Mouse (Mus musculus): ENCODE data around the gene Vamp3.

Vamp3 gene

DNA sequence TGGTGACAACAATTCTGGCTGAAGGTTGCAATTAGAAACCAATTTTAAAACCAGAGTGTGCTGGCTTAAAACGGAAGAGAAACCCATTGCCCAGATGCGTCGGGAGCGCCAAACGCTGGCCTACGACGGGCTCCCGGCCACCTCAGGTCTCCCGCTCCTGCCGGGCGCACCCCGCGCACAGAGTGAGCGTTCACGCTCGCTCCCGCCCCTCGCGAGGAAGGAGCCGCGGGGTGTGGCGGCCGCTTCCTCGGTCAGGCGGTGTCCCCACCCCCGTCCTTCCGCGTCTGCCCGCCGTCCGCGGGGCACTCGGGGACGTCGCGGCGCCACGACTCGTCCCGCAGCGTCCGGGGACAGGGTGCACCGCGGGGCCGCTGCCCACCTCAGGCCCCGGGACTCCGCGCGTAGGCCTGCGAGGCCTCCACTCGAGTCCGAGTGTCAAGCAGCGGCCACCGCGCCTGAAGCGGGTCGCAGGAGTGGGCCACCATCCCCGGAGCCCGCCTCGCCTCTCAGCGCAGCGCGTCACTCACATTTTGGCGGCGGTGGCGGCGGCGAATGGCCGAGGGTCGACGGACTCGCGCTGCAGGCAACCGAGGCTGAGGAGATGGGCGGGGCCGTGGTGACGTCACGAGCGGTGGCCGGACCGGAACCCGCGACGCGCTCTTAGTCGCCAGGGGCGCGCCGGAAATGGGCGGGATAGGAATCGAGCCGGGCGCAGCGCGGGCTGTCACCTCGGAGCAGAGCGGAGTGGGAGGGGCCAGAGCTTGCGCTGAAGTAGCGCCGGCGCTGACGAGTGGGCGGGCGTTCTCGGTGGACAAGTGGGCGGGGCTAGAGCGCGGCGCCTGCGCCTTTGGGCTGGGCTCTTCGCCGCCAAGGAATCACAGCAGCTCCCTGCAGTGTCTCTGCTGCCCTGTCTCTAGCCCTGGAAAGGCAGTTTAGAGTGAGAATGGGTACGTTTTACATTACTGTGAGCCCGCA, at the start of gene Vamp3:
Gene Vamp3 (minus strand): TSS at position 617 of the 975 bp plus-strand sequence.
- DNase-seq (ENCODE audit: low spot score), result peak; percentile 98

DNA sequence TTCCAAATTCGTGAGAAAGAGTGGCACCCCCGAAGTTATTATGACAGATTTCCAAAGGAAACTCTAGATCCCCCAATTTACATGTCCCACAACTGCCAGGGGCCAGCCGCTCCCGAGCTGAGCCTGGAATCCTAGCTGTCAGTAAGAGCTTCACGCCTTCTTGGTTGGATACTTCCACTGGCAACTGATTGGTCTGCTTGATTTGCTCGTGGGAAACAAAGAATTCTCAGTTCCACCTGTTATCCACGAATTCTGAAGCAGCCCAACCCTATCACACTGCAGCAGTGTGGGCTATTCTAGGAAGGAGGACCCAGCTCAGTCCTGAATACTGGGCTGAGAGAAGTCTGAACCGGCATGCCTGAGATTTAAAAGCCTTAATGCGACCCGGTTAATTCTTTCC, 48.7 kb upstream of the Vamp3 start:
- no peak for DNase-seq (ENCODE audit: low spot score)

GRCm38 (mm10) chr4:151105886-151106285, 48.1 kb upstream of the Vamp3 start:
- no peak for DNase-seq (ENCODE audit: low spot score)

- no peak for DNase-seq (ENCODE audit: low spot score)
Observed at GRCm38 (mm10) chr4:151104147-151104546, 46.4 kb upstream of the Vamp3 start.

DNA sequence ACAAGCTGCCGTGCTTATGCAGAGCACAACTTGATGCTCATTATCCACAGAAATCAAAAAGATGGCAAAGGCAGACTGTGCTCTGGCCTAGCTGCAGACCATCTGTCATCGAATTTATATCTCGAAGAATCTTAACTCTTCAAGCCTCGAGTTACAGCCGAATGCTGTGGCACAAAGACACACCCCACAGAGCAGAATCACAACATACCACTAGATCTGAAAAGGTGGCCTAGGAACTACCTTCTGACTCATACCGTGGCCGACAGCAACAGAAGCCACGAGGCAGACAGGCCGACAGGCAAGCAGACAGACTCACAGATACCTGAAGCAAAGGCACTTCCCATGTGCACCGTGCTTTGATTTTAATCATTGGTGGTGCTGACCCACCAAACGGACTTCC, 45.9 kb upstream of the Vamp3 start:
- DNase-seq (ENCODE audit: low spot score), result no peak

DNA sequence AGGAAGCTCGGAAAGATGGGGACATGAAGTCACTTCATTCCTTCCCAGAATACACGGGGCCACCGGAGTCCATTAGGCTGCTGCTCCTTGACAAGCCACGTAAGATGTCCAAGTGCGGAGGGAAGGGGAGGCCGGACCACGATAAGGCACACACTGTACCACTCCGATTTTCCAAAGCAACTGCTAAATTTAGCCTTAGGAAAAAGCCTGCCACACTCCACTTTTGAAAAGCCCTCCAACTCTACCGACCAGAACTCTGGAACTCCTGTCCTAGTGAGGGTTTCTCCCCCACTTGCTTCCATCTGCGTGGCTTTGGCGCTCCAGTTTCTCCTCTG, 39.3 kb upstream of the Vamp3 start:
- no peak for DNase-seq (ENCODE audit: low spot score)

GRCm38 (mm10) chr4:151096334-151097103, 38.8 kb upstream of the Vamp3 start:
- no peak for DNase-seq (ENCODE audit: low spot score)

DNA sequence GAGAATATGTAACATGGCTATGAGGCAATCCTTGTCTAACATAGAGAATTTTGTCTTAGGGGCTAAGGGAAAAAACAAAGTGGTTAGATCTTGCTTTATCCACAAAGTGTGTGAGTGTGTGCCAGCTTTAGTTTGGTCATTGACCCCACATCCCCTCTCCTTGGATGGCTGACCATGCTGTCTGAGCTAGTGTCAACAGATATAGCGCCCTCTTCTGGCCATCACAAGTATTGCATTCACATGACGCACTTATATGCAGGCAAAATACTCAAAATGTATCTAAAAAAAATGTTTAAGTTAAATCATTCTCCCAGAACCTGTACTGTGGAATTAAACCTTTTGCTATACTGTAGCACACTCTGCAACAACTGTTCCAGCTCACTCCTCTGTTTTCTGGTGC, 37.4 kb upstream of the Vamp3 start:
- DNase-seq (ENCODE audit: low spot score), result no peak

GRCm38 (mm10) chr4:151089270-151089669, 31.5 kb upstream of the Vamp3 start, which contains the start of gene Gm13090:
Gene Gm13090, plus strand, starts transcription at chr4:151089570.
- no peak for DNase-seq (ENCODE audit: low spot score)

DNA sequence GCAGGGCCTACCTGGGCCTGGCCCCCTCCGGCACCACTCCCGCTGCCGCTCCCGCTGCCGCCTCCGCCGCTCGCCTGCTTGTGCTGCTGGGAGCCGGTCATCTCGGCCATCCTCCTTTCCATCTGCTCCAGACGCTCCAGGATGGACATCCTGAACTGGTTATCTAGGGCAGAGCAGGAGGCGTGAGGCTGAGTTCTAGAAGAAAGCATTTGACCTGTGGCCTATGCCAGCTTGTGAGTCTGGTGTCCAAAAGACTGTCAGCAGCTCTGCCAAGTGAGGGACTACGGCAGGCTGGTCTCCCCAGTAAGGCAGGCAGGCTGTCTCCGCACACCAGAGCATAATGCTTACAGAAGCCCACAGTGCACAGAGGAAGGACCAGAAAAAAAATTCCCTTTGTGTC, 31.1 kb upstream of the Vamp3 start:
- no peak for DNase-seq (ENCODE audit: low spot score)

DNA sequence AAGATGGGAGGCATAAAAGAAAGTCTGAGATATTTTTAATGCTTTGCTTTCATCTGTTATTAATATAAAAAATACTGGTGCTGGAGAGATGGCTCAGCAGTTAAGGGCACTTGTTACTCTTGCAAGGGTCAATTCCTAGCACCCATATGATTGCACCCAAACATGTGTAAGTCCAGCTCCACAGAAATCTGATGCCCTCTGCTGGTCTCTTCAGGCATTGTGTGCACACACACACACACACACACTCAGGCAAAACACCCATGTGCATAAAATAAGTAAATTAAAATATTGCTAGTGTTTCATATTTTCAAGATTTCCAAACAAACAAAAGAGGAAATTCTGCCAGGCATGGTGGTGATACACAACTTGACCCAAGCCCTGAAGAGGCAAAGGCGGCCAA, 29.6 kb upstream of the Vamp3 start:
- DNase-seq (ENCODE audit: low spot score), result no peak

- DNase-seq (ENCODE audit: low spot score), result no peak
Observed at GRCm38 (mm10) chr4:151083027-151083426, 25.3 kb upstream of the Vamp3 start.

DNA sequence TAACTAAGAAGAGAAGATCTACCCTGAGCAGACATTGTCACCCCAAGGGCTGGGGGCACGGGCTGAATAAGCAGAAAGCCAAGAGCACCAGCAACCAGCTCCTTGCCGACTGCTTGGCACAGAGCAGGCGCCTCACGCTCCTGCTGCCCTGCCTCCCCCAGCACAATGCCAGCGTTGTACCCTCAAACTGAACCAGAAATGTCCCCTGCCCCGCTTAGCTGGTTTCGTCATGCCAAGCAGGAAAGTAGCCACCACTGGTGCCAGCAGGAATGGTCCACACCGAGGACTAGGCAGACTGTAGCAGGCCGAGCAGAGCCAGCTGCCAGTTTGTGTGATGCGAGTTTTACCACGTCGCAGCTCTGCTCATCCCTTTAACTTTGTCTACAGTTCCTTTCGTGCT, 24.2 kb upstream of the Vamp3 start:
- DNase-seq (ENCODE audit: low spot score), result no peak

GRCm38 (mm10) chr4:151081355-151081754, 23.6 kb upstream of the Vamp3 start:
- no peak for DNase-seq (ENCODE audit: low spot score)

DNA sequence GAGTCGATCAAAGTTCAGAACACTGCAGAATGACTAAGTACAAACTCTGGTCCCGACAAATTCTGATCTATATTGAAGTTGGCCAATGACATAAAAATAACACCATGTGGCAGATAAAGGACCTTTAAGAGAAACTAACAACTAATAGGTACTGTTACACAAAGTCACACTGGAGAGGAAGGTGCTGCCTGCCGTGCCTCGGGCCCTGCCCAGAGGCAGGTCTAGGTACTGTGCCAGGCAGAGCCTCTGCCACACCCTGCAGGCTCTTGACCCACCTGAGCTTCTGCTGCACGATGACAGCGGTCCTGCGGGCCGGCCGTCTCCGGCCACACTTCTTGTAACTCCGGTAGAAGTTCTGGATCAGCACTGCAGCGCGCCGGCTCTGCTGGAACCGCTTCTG, 17.1 kb upstream of the Vamp3 start:
- no peak for DNase-seq (ENCODE audit: low spot score)

- DNase-seq (ENCODE audit: low spot score), result peak; percentile 32
Observed at GRCm38 (mm10) chr4:151073108-151073744, 15.5 kb upstream of the Vamp3 start.

- DNase-seq (ENCODE audit: low spot score), result no peak
Observed at GRCm38 (mm10) chr4:151070962-151071361, 13.2 kb upstream of the Vamp3 start.

- no peak for DNase-seq (ENCODE audit: low spot score)
Observed at GRCm38 (mm10) chr4:151068751-151069150, 11.0 kb upstream of the Vamp3 start.

- DNase-seq (ENCODE audit: low spot score), result no peak
Observed at GRCm38 (mm10) chr4:151059566-151059965, 1.8 kb upstream of the Vamp3 start.

GRCm38 (mm10) chr4:151058634-151059033, 871 bp upstream of the Vamp3 start:
- no peak for DNase-seq (ENCODE audit: low spot score)

DNA sequence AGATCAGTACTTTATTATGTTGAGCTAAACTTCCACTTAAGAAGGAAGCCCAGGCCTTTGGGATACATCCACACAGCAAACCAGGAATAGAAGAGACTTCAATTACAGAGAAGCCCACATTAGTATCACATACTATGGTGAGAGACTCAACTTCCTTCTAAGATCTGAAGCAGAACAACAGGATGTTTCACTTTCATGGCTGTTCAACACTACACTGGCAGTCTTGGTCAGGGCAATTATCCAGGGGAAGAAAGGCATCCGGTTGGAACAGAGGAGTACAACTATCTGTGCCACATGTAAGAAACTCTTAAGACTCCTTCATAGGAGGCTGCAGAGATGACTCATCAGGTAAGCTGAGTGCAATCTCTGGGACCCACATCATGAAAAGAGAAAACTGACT, 6.6 kb downstream of the Vamp3 start:
- no peak for DNase-seq (ENCODE audit: low spot score)

- no peak for DNase-seq (ENCODE audit: low spot score)
Observed at GRCm38 (mm10) chr4:151046524-151046923, 11.2 kb downstream of the Vamp3 start.
